Mouse (Mus musculus) heart, postnatal 10 days (tissue): ENCODE results near the gene Gm2004. TPM values are rescaled to one million over a fixed set of nuclear protein-coding genes. Genes with fewer than 3 reads are reported as not detected.
"Not testable (repeated sequence)": the region's sequence is repeated elsewhere in the genome, so short reads cannot be mapped to it uniquely, and the experiment has no call there.

Experiments
- DNase-seq, 2 experiments: peaks; one replicate each; pipeline ENCODE4 v3.0.0; 2021
- intact Hi-C: fragments of 180-260 bp; cut with DNase I; formaldehyde crosslinking; loops from one replicate; pipeline ENCODE4 v1.15.1; 2025
- total RNA-seq, 2 experiments: library from RNA; stranded (reverse); gene quantifications; 2 replicates each; pipeline ENCODE4 v1.2.3; 2021

The Gm2004 gene
- 10 to 100 TPM in 1 of 2 experiments, 1 to 10 TPM in 1; 8.4 to 13.0 TPM for total RNA-seq

DNA sequence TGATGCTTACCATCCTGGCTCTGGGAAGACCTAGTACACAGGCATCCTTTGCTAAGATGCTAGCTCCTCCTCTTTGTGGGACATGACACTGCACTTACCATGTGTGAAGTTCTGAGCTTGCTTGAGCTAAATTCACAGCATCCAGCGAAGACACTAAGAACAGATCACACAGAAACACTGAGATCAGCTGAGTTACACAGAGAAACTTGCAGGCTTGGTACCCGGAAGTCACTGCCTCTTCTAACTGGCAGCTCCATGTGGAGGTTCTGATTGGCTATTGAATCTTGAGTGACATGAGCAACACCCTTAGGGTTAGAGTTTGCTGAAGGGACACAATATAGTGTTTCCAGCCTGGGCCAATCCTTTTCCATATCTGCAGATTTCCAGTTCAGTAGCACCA lies at the start of gene Gm2004:
TSS of gene Gm2004 (minus strand) at position 101 of the 400 bp plus-strand sequence.
- DNase-seq, intact Hi-C loops: not testable (repeated sequence)

Other genes with a start within 250 kb of the Gm2004 start
- 1 to 10 TPM; 5.5 to 5.8 TPM for gene Zfp966, start 218.7 kb downstream of the Gm2004 start, total RNA-seq
- 10 to 100 TPM; 16.1 to 23.7 TPM for gene Gm2026, start 184.5 kb downstream of the Gm2004 start, total RNA-seq
- 1 to 10 TPM; 1.4 to 2.7 TPM for gene 2210418O10Rik, start 76.7 kb upstream of the Gm2004 start, total RNA-seq
- not detected for gene Gm11009, start 169.7 kb upstream of the Gm2004 start, total RNA-seq